In the genomic region with DNA sequence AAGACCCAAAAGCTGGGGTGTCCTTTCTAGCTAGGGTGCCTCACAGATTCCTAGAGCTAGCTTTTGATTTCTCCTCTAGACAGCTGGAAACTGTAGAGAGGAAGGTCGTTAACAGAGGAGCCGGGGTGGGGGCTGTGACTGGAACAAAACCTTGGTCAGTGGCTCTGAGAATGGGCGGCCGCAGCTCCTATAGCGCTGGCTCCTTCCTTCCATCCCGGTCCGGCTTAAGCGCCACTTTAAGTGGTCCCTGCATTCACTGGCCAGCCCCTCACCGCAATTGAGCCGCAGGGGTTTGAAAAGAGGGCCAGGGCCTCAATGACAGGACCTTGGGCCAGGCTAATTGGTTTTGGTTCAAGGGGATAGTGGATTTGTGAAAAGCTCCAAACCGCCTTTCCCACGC, we compare ENCODE assay signal across 15 mouse cellular contexts. TPM values are rescaled to one million over a fixed set of nuclear protein-coding genes. Genes with fewer than 3 reads are reported as not detected.
A peak's percentile ranks its signal among the peaks of the same experiment; 100 is the strongest.
DNase-seq lines count a peak whose midpoint lies in the region; ATAC-seq and TF ChIP-seq lines count a peak whose summit lies in the region.
"Had no signal": no experiment of that assay in that cellular context is flagged by ENCODE, and none has a peak within 500 bp of the region (broad histone marks: within the 10 kb centered on the region; RNA-seq: fewer than 3 reads in every experiment).

No protein-coding gene starts in this region.

- TF ChIP-seq CTCF in left cerebral cortex, adult 2 months (IDR thresholded peaks at IDR 0.05) = no peak
- no peak for TF ChIP-seq CTCF in olfactory bulb, adult 2 months (IDR thresholded peaks at IDR 0.05; ENCODE audit: insufficient read depth, low read depth, low read length)

- intact Hi-C loops in left cerebral cortex, adult 2 months (cut with DNase I) = no loop called here

- no peak for ATAC-seq in forebrain, embryonic 13.5 days
- ATAC-seq in erythroid progenitor cell, adult 5-6 weeks (replicated peaks; ENCODE audit: low FRiP score, poor library complexity, severe bottlenecking) = no peak
- ATAC-seq: lung, postnatal 0 days had no signal

- H3K9me3 ChIP-seq in forebrain, embryonic 13.5 days (replicated peaks) = no peaks in the 10 kb centered on the region
- H3K9me3 ChIP-seq in limb, embryonic 10.5 days (replicated peaks) = no peaks in the 10 kb centered on the region

- no peak for DNase-seq in left cerebral cortex, adult 2 months (ENCODE audit: extremely low spot score in 1 of 2, low spot score in 2 of 2)
- DNase-seq in left cerebral cortex, adult 8-10 months (ENCODE audit: low spot score in 2 of 2) = no peak
- DNase-seq in limb, embryonic 10.5 days (ENCODE audit: low spot score) = peak; percentile 59
- no peak for DNase-seq in spleen, adult 18-20 months
- DNase-seq in ovary, postnatal 36 days (ENCODE audit: low spot score) = no peak
- DNase-seq: B cell, adult 2 months; gastrocnemius, postnatal 14 days; kidney, adult 9 months; liver; right cerebral cortex, postnatal 25 days had no signal

- peak overlapping the region; percentile 88 for H3K4me3 ChIP-seq in left cerebral cortex, adult 2 months
- H3K4me3 ChIP-seq in forebrain, embryonic 13.5 days = peak overlapping the region; percentile 99
- no peak overlapping the region for H3K4me3 ChIP-seq in limb, embryonic 10.5 days
- H3K4me3 ChIP-seq in olfactory bulb, adult 2 months (ENCODE audit: insufficient read depth, low read depth, low read length) = peak overlapping the region; percentile 46

- H3K36me3 ChIP-seq in forebrain, embryonic 13.5 days (ENCODE audit: poor library complexity, severe bottlenecking) = peaks cover 59% of the 10 kb centered on the region
- no peaks in the 10 kb centered on the region for H3K36me3 ChIP-seq in limb, embryonic 10.5 days

- TF ChIP-seq POLR2A in olfactory bulb, adult 2 months (IDR thresholded peaks at IDR 0.05; ENCODE audit: insufficient read depth, low read depth, low read length) = no peak

- peak overlapping the region; percentile 99 for H3K4me2 ChIP-seq in forebrain, embryonic 13.5 days

- H3K9ac ChIP-seq in forebrain, embryonic 13.5 days = peak overlapping the region; percentile 100

- 3% methylated on average over 12 of the region's 12 CpGs for WGBS in forebrain, embryonic 13.5 days
- WGBS in limb, embryonic 10.5 days = 2% methylated on average over 12 of the region's 12 CpGs
- 4% methylated on average over 12 of the region's 12 CpGs for WGBS in olfactory bulb, adult 2 months

- H3K4me1 ChIP-seq in forebrain, embryonic 13.5 days = peaks cover 77% of the 10 kb centered on the region
- peaks cover 25% of the 10 kb centered on the region for H3K4me1 ChIP-seq in limb, embryonic 10.5 days
- peaks cover 27% of the 10 kb centered on the region for H3K4me1 ChIP-seq in olfactory bulb, adult 2 months (ENCODE audit: control insufficient read depth, insufficient read depth, low read length)

- H3K27ac ChIP-seq in left cerebral cortex, adult 2 months = peak overlapping the region; percentile 86
- H3K27ac ChIP-seq in forebrain, embryonic 13.5 days = peak overlapping the region; percentile 100
- H3K27ac ChIP-seq in limb, embryonic 10.5 days = no peak overlapping the region
- H3K27ac ChIP-seq in olfactory bulb, adult 2 months (ENCODE audit: insufficient read depth, low read depth, low read length) = peak overlapping the region; percentile 91
- H3K27ac ChIP-seq: stomach, postnatal 0 days had no signal

- no peaks in the 10 kb centered on the region for H3K27me3 ChIP-seq in forebrain, embryonic 13.5 days
- H3K27me3 ChIP-seq in limb, embryonic 10.5 days (ENCODE audit: low read depth, poor library complexity, severe bottlenecking) = peaks cover 100% of the 10 kb centered on the region

RNA-seq across cellular contexts. Expression of a gene that starts 43.5 kb away (rescaled TPM):
- 100 to 1,000 TPM in 1 of 2 experiments, 10 to 100 TPM in 1; 86.7 to 100 TPM for total RNA-seq in left cerebral cortex, adult 2 months (2021)
- total RNA-seq in left cerebral cortex, adult 8-10 months (2022) = 100 to 1,000 TPM in 1 of 4 experiments, 10 to 100 TPM in 3; 81.6 to 112 (median 91.0) TPM
- polyA plus RNA-seq in forebrain, embryonic 13.5 days (2015; fragmentation: Nextera tagmentation; extraction: Ambion mirVana) = 29.7 and 30.4 TPM in 2 replicates
- 41.1 and 42.3 TPM in 2 replicates for polyA plus RNA-seq in limb, embryonic 10.5 days (2016; fragmentation: Nextera tagmentation; extraction: Ambion mirVana)
- polyA plus RNA-seq in olfactory bulb, adult 2 months (2012; ENCODE audit: insufficient read depth, insufficient read length, low replicate concordance, missing spikeins) = 134 TPM in 1 of 2 replicates, not detected in the other
- total RNA-seq in erythroid progenitor cell, adult 5-6 weeks (2015; ENCODE audit: low replicate concordance) = 14.7 and 28.5 TPM in 2 replicates
- 50.2 and 51.1 TPM in 2 replicates for total RNA-seq in erythroid progenitor cell, adult 5-6 weeks (2017; ENCODE audit: low replicate concordance)
